Comparison of ENCODE assay signal across 17 mouse cellular contexts in the genomic region with DNA sequence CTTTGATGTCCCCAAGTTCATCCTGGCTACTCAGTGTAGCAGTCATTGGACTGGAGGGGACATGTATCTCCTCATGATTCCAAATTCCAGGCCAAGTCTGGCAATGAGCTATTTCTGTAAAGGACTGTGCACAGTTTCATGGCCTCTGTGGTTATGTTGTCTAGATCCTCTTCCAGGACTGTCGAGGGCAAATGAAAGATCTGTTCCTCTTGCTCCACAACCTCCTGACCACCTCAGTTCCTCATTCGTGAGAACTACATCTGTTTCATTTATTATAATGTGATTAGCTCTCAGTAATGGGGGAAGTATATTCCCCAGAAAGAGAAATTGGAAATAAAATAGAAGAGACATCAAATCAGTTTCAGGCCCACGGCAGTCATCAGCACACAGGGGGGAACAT. TPM values are rescaled to one million over a fixed set of nuclear protein-coding genes. Genes with fewer than 3 reads are reported as not detected.
"Had no signal": no experiment of that assay in that cellular context is flagged by ENCODE, and none has a peak within 500 bp of the region (broad histone marks: within the 10 kb centered on the region; RNA-seq: fewer than 3 reads in every experiment).

No protein-coding gene starts in this region.

- H3K27me3 ChIP-seq: intestine, embryonic 15.5 days; limb, embryonic 12.5 days; liver, embryonic 15.5 days; lung, embryonic 15.5 days; megakaryocyte, embryonic 14.5 days; midbrain, embryonic 15.5 days; neural tube, embryonic 13.5 days had no signal

- ATAC-seq: intestine, embryonic 15.5 days; midbrain, embryonic 15.5 days had no signal

- H3K4me1 ChIP-seq: intestine, embryonic 15.5 days; limb, embryonic 12.5 days; liver, embryonic 15.5 days; lung, embryonic 15.5 days; megakaryocyte, embryonic 14.5 days; midbrain, embryonic 15.5 days; neural tube, embryonic 13.5 days had no signal

- H3K9ac ChIP-seq: intestine, embryonic 15.5 days; limb, embryonic 12.5 days; liver, embryonic 15.5 days; lung, embryonic 15.5 days; midbrain, embryonic 15.5 days; neural tube, embryonic 13.5 days had no signal

- H3K4me3 ChIP-seq: intestine, embryonic 15.5 days; layer of hippocampus, adult 2 months; limb, embryonic 12.5 days; liver, embryonic 15.5 days; lung, embryonic 15.5 days; megakaryocyte, embryonic 14.5 days; midbrain, embryonic 15.5 days; neural tube, embryonic 13.5 days had no signal

- H3K4me2 ChIP-seq: intestine, embryonic 15.5 days; limb, embryonic 12.5 days; liver, embryonic 15.5 days; lung, embryonic 15.5 days; midbrain, embryonic 11.5 days; midbrain, embryonic 15.5 days; neural tube, embryonic 13.5 days had no signal

- DNase-seq: kidney, adult 18-20 months; kidney, postnatal 10 days; kidney, postnatal 4 days; liver; right cerebral cortex, postnatal 14 days; thymus, postnatal 14 days had no signal

- H3K9me3 ChIP-seq: intestine, embryonic 15.5 days; limb, embryonic 12.5 days; liver, embryonic 15.5 days; lung, embryonic 15.5 days; megakaryocyte, embryonic 14.5 days; midbrain, embryonic 15.5 days; neural tube, embryonic 13.5 days had no signal

- H3K27ac ChIP-seq: intestine, embryonic 15.5 days; layer of hippocampus, adult 2 months; limb, embryonic 12.5 days; liver, embryonic 15.5 days; lung, embryonic 15.5 days; midbrain, embryonic 15.5 days; neural tube, embryonic 13.5 days; stomach, postnatal 0 days had no signal

- H3K36me3 ChIP-seq: intestine, embryonic 15.5 days; limb, embryonic 12.5 days; liver, embryonic 15.5 days; lung, embryonic 15.5 days; midbrain, embryonic 15.5 days; neural tube, embryonic 13.5 days had no signal

RNA-seq across cellular contexts. Expression of gene Kynu, which starts 9.5 kb away (rescaled TPM):
- total RNA-seq: layer of hippocampus, adult 2 months; left cerebral cortex, postnatal 36 days had no signal
